Mouse (Mus musculus): ENCODE results near the gene Pomt1. TPM values are rescaled to one million over a fixed set of nuclear protein-coding genes. Genes with fewer than 3 reads are reported as not detected.

Pomt1 gene
- polyA plus RNA-seq, 1 experiment from 2014 or later = 15.4 TPM

DNA sequence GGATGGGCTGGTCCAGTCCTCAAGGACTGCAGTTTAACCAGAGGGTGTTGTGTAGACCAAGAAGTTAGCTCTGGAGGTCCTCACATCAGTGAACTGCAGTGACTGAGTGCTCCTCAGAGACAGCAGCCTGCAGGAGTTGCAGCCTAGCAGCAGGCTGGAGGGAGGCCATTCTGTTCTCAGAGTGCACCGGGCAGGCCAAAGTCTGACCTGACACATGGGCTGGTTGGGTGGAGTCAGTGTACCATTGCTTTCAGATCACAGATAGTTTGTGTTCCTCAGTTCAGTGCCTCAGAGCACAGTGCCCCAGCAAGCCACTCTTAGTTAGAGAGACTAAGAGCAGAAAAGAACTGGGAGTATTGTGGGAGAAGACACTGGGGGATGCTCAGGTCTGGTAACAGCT is 28.7 kb upstream of the Pomt1 start:
- Histone ChIP-seq H3K36me3 (peaks cover 99% of the 10 kb centered on the region), H3K9ac (no peak overlapping the region), H3K4me2 (no peak overlapping the region), H3K9me3 (replicated peaks) (no peaks in the 10 kb centered on the region), H3K27ac (no peak overlapping the region), H3K4me3 (replicated peaks) (no peak overlapping the region), H3K27me3 (no peaks in the 10 kb centered on the region), H3K4me1 (replicated peaks) (no peaks in the 10 kb centered on the region)
- DNase-seq (no peak), ATAC-seq (ENCODE audit: low read depth) (no peak)
- 83% methylated on average over 1 of the region's 1 CpGs for WGBS (ENCODE audit: insufficient replicate concordance)

DNA sequence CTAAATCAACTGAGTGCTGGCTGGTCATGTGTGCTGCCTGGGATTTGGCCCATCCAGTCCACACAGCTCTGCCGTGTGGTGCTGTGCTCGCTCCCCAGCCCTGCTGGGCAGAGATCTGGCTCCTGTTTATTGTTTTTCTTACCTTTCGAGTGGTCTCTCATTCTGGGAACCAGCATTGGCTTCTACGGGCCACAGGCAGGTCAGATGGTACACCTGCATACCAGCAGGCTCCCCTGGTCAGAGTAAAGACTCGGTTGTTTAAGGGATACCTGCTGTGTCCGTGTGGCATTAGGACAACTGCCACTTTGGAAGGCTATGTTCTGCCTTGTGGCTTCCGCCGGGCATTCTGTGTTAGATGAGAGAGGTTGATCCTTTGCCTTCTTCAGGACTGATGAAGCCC is 24.7 kb upstream of the Pomt1 start:
- peaks cover 99% of the 10 kb centered on the region for H3K36me3 ChIP-seq
- no peak overlapping the region for H3K9ac ChIP-seq
- no peaks in the 10 kb centered on the region for H3K9me3 ChIP-seq (replicated peaks)
- H3K4me2 ChIP-seq = no peak overlapping the region
- no peak overlapping the region for H3K4me3 ChIP-seq (replicated peaks)
- H3K4me1 ChIP-seq (replicated peaks) = no peaks in the 10 kb centered on the region
- ATAC-seq (ENCODE audit: low read depth) = no peak
- no peak for DNase-seq
- H3K27ac ChIP-seq = no peak overlapping the region
- WGBS (ENCODE audit: insufficient replicate concordance) = 91% methylated on average over 8 of the region's 8 CpGs
- H3K27me3 ChIP-seq = no peaks in the 10 kb centered on the region

DNA sequence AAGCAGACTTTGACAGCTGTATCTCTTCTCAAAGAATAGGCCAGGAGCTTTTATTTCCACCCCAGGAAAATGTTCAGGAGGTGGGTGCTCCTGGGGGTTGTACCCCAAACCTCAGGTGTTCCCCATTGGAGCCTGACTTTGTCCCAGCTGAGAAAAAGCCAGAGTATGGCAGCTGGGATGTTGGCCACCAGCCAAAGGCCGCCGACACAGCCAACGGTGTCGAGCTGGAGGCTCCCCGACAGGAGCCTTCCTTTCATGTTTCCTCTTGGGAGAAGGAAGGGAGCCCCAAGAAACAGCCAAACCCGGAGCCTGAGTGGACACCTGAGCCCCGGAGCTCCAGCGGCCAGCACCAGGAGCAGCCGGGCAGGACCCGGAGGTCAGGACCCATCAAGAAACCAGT is 23.4 kb upstream of the Pomt1 start:
- Histone ChIP-seq H3K9ac (no peak overlapping the region), H3K4me1 (replicated peaks) (no peaks in the 10 kb centered on the region), H3K27me3 (no peaks in the 10 kb centered on the region), H3K4me2 (no peak overlapping the region), H3K9me3 (replicated peaks) (no peaks in the 10 kb centered on the region), H3K27ac (no peak overlapping the region), H3K36me3 (peaks cover 99% of the 10 kb centered on the region), H3K4me3 (replicated peaks) (no peak overlapping the region)
- 88% methylated on average over 10 of the region's 10 CpGs for WGBS (ENCODE audit: insufficient replicate concordance)
- ATAC-seq (ENCODE audit: low read depth) (no peak), DNase-seq (no peak)

DNA sequence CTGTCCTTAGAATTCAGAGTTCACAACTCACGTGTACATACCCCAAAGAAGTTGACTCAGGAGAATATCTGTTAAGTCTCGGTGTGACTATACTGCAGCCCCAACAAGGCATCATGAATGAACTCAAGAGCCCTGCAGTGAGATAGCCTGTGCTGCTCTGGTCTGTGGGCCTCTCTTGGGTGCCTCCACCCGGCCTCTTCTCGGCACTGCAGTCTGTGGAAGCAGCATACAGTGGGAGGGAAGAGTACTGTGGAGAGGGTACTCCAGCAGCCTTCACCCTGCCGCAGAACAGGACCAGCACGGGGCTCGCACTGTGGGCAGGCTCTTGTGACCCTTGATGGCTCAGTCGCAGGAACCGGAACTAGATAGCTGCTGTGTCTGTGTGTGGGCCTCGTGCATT is 20.8 kb upstream of the Pomt1 start:
- H3K9me3 ChIP-seq (replicated peaks) = no peaks in the 10 kb centered on the region
- ATAC-seq (ENCODE audit: low read depth) = no peak
- WGBS (ENCODE audit: insufficient replicate concordance) = 83% methylated on average over 10 of the region's 10 CpGs

DNA sequence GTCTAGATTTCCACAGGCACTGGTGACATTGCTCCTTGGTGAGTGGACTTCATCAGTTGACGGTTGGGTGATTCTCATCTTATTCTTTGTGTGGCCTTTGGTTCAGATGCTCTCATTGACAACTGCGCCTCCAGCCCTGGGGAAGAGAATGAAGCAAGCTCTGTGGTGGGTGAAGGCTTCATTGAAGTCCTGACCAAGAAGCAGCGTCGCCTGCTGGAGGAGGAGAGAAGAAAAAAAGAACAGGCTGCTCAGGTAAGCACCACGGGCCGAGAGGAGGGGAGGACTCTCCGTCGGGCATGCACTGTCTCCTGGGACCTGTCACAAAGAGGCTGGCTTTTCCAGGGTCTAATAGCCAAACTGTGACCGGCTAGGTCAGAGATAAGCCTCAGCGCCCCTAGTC is 19.9 kb upstream of the Pomt1 start:
- Histone ChIP-seq H3K27ac (no peak overlapping the region), H3K4me3 (replicated peaks) (no peak overlapping the region), H3K27me3 (no peaks in the 10 kb centered on the region), H3K4me2 (no peak overlapping the region), H3K9me3 (replicated peaks) (no peaks in the 10 kb centered on the region), H3K9ac (no peak overlapping the region), H3K36me3 (peaks cover 100% of the 10 kb centered on the region), H3K4me1 (replicated peaks) (no peaks in the 10 kb centered on the region)
- ATAC-seq (ENCODE audit: low read depth) = no peak
- 76% methylated on average over 10 of the region's 10 CpGs for WGBS (ENCODE audit: insufficient replicate concordance)
- no peak for DNase-seq

More for the DNA sequence above, 20.8 kb upstream of the Pomt1 start:
- Histone ChIP-seq H3K36me3 (peaks cover 100% of the 10 kb centered on the region), H3K4me3 (replicated peaks) (no peak overlapping the region), H3K27ac (no peak overlapping the region), H3K27me3 (no peaks in the 10 kb centered on the region), H3K9ac (no peak overlapping the region), H3K4me2 (no peak overlapping the region), H3K4me1 (replicated peaks) (no peaks in the 10 kb centered on the region)
- no peak for DNase-seq

DNA sequence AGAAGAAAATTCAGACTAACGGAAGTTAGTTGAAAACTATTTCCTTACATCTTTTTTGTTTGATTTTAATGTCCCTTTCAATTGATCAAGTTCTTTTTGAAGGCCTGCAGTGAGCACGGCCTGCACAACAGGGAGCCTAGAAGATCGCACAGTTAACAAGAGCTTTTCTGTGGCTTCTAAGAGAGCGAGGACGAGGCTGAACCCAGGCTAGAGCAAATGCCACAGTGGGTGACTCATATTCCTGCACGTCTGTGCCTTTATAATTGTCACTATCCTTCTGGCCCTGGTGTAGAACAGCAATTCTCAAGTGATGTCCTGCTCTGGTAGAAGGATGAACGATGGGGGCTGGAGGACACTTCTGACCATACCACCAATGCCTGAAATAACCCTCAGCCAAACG is 18.7 kb upstream of the Pomt1 start:
- WGBS (ENCODE audit: insufficient replicate concordance) = 84% methylated on average over 8 of the region's 8 CpGs
- ATAC-seq (ENCODE audit: low read depth) = no peak

DNA sequence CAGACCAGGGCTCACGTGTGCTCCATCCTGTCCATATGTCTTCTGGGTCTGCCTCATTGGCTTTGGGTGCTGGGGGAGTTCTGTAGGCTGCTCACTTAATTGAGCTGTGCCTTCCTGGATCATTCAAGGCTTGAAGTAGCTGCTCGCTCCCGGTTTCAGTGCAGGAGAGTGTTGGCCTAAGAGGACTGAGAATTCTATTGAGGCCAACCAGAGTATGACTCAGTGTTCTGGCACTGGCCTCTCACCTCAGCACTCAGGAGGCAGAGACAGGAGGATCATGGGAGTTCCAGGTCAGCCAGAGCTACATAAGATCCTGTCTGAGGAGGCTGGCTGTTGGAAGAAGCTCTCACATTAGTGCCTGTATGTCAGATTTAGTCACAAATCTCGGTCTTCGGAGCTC is 18.3 kb upstream of the Pomt1 start:
- H3K4me3 ChIP-seq (replicated peaks) = no peak overlapping the region
- DNase-seq = no peak
- WGBS (ENCODE audit: insufficient replicate concordance) = 77% methylated on average over 5 of the region's 5 CpGs

More for the DNA sequence above, 18.7 kb upstream of the Pomt1 start:
- no peak for DNase-seq
- Histone ChIP-seq H3K4me2 (no peak overlapping the region), H3K27me3 (no peaks in the 10 kb centered on the region), H3K36me3 (peaks cover 100% of the 10 kb centered on the region), H3K27ac (no peak overlapping the region), H3K4me3 (replicated peaks) (no peak overlapping the region), H3K9me3 (replicated peaks) (no peaks in the 10 kb centered on the region), H3K4me1 (replicated peaks) (no peaks in the 10 kb centered on the region), H3K9ac (no peak overlapping the region)

DNA sequence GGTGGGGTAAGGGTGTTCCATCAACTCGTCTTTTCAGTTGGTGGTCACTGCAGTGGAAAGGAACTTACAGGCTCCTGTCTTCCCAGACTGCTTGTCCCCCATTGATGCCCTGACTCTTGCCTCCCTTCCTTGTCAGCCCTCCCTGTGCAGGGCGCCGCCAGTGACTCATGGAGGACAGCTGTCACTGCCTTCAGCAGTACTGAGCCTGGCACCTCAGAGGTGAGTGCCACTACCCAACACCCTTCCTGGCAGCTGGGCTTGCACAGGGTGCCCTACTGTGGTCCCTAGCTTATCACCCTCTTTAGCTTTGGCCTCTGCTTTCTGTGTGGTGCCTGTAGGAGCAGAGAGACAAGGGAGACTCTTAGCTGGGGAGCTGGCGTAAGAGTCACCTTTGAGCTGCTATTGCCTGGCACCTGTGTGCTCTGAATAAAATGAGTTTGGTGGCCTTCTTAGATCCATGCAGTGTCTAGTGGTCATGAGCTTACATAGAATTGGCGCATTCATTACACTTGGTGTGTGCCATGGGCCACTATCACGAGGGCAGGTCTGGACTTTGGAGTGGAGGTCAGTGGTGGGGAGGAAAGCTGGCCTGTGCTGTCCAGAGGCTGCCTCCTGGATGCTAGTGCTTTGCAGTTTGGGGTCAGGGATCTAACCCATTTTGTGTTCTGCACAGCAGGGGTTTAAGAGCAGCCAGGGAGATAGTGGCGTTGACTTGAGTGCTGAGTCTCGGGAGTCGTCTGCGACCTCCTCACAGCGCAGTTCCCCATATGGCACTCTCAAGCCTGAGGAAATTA is 17.7 kb upstream of the Pomt1 start:
- H3K36me3 ChIP-seq = peaks cover 100% of the 10 kb centered on the region
- no peak overlapping the region for H3K4me3 ChIP-seq (replicated peaks)
- WGBS (ENCODE audit: insufficient replicate concordance) = 85% methylated on average over 11 of the region's 11 CpGs
- no peak overlapping the region for H3K4me2 ChIP-seq
- DNase-seq = no peak
- H3K27me3 ChIP-seq = no peaks in the 10 kb centered on the region
- H3K9ac ChIP-seq = no peak overlapping the region
- H3K4me1 ChIP-seq (replicated peaks) = no peaks in the 10 kb centered on the region
- no peaks in the 10 kb centered on the region for H3K9me3 ChIP-seq (replicated peaks)
- ATAC-seq (ENCODE audit: low read depth) = no peak
- no peak overlapping the region for H3K27ac ChIP-seq

More for the DNA sequence above, 18.3 kb upstream of the Pomt1 start:
- Histone ChIP-seq H3K36me3 (peaks cover 100% of the 10 kb centered on the region), H3K27me3 (no peaks in the 10 kb centered on the region), H3K4me2 (no peak overlapping the region), H3K9me3 (replicated peaks) (no peaks in the 10 kb centered on the region), H3K4me1 (replicated peaks) (no peaks in the 10 kb centered on the region), H3K9ac (no peak overlapping the region), H3K27ac (no peak overlapping the region)
- no peak for ATAC-seq (ENCODE audit: low read depth)

DNA sequence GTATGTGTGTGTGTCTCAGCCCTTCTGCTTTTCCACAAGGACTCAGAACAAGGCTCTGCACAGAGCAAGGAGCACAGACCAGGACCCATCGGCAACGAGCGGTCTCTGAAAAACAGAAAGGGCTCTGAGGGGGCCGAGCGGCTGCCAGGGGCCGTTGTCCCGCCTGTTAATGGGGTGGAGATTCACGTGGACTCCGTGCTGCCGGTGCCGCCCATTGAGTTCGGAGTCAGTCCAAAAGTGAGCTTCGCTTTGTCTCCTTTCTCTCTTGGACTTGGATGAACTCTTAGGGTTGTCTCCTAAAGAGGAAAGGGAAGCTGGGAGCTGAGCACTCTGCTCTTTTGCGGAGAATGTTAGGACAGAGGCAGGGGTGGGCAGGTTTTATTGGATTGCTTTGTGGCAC is 16.9 kb upstream of the Pomt1 start:
- DNase-seq = no peak
- Histone ChIP-seq H3K27ac (no peak overlapping the region), H3K9ac (no peak overlapping the region), H3K4me3 (replicated peaks) (no peak overlapping the region), H3K36me3 (peaks cover 100% of the 10 kb centered on the region), H3K9me3 (replicated peaks) (no peaks in the 10 kb centered on the region), H3K4me1 (replicated peaks) (no peaks in the 10 kb centered on the region), H3K27me3 (no peaks in the 10 kb centered on the region), H3K4me2 (no peak overlapping the region)
- ATAC-seq (ENCODE audit: low read depth) = no peak
- WGBS (ENCODE audit: insufficient replicate concordance) = 88% methylated on average over 14 of the region's 14 CpGs

DNA sequence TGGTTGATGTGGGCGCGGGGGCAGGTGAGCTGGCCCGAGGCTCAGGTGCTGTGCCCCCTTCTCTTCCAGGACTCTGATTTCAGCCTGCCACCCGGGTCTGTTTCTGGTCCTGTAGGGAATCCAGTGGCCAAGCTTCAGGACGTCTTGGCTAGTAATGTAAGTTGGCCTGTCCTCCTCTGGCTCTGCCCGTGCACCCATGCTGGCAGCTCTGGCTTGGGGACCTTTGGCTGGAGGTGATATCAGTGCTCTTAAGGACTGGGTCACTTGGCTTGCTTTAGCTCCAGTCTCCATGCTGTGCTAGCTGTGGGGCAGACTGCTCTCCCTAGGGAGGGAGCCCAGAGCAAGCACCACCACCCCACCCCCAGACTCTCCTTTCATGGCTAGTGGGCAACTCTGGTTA is 16.4 kb upstream of the Pomt1 start:
- DNase-seq = no peak
- Histone ChIP-seq H3K9me3 (replicated peaks) (no peaks in the 10 kb centered on the region), H3K4me3 (replicated peaks) (no peak overlapping the region), H3K9ac (no peak overlapping the region), H3K4me1 (replicated peaks) (no peaks in the 10 kb centered on the region), H3K4me2 (no peak overlapping the region), H3K36me3 (peaks cover 100% of the 10 kb centered on the region), H3K27me3 (no peaks in the 10 kb centered on the region), H3K27ac (no peak overlapping the region)
- WGBS (ENCODE audit: insufficient replicate concordance) = 86% methylated on average over 6 of the region's 6 CpGs
- ATAC-seq (ENCODE audit: low read depth) = no peak

DNA sequence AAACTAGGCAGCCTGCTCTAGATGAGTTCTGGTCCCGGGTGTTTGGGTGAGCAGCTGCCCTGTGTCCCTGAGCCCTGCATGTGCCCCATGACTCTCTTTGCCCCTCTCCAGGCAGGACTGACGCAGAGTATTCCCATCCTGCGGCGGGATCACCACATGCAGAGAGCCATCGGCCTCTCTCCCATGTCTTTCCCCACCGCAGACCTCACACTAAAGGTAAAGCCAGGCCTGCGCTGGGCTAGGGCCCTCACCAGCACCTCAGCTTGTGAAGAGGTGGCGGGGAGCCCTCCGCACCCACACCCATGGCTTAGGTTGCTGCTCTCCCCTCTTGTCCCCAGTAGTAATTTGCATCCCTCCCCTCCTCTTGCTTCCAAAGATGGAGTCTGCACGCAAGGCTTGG is 15.4 kb upstream of the Pomt1 start:
- DNase-seq = no peak
- Histone ChIP-seq H3K4me1 (replicated peaks) (no peaks in the 10 kb centered on the region), H3K4me2 (no peak overlapping the region), H3K27me3 (no peaks in the 10 kb centered on the region), H3K4me3 (replicated peaks) (no peak overlapping the region), H3K36me3 (peaks cover 100% of the 10 kb centered on the region), H3K27ac (no peak overlapping the region), H3K9ac (no peak overlapping the region), H3K9me3 (replicated peaks) (no peaks in the 10 kb centered on the region)
- WGBS (ENCODE audit: insufficient replicate concordance) = 89% methylated on average over 10 of the region's 10 CpGs
- no peak for ATAC-seq (ENCODE audit: low read depth)

DNA sequence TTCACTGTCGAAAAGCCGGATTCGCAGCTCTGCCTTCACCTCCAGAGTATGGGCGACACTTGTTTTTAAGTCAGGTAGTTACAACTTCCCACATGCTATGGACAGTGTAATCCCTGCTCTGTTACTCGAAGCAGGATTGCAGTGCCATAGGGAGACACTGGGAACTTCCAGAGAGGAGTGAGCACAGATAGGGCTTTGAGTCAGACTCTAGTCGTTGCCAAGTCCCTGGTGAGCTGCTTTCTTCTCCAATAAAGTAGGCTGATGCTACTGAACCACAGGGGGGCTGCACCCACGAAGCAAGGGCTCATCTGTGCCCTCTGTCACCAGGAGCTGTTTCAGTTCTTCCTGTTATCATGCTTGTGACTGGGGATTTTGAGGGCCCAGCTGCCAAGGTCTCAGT is 14.8 kb upstream of the Pomt1 start:
- no peaks in the 10 kb centered on the region for H3K4me1 ChIP-seq (replicated peaks)
- 77% methylated on average over 7 of the region's 7 CpGs for WGBS (ENCODE audit: insufficient replicate concordance)
- no peaks in the 10 kb centered on the region for H3K9me3 ChIP-seq (replicated peaks)
- H3K27me3 ChIP-seq = no peaks in the 10 kb centered on the region
- no peak overlapping the region for H3K4me3 ChIP-seq (replicated peaks)
- no peak overlapping the region for H3K9ac ChIP-seq
- no peak overlapping the region for H3K4me2 ChIP-seq
- no peak overlapping the region for H3K27ac ChIP-seq
- no peak for ATAC-seq (ENCODE audit: low read depth)
- DNase-seq = no peak
- peaks cover 100% of the 10 kb centered on the region for H3K36me3 ChIP-seq
